Mouse (Mus musculus) urinary bladder, adult 18-20 months (tissue): ENCODE data around the gene Kifap3.
A peak's percentile ranks its signal among the peaks of the same experiment; 100 is the strongest.
"Not testable (repeated sequence)": the region's sequence is repeated elsewhere in the genome, so short reads cannot be mapped to it uniquely, and the experiment has no call there.

ENCODE experiments used
- DNase-seq, 2 experiments: peaks; one replicate each; pipeline ENCODE4 v3.0.0; 2022; ENCODE audit warnings: low spot score in 2 of 2, mixed read lengths in 2 of 2

Kifap3 gene

DNA sequence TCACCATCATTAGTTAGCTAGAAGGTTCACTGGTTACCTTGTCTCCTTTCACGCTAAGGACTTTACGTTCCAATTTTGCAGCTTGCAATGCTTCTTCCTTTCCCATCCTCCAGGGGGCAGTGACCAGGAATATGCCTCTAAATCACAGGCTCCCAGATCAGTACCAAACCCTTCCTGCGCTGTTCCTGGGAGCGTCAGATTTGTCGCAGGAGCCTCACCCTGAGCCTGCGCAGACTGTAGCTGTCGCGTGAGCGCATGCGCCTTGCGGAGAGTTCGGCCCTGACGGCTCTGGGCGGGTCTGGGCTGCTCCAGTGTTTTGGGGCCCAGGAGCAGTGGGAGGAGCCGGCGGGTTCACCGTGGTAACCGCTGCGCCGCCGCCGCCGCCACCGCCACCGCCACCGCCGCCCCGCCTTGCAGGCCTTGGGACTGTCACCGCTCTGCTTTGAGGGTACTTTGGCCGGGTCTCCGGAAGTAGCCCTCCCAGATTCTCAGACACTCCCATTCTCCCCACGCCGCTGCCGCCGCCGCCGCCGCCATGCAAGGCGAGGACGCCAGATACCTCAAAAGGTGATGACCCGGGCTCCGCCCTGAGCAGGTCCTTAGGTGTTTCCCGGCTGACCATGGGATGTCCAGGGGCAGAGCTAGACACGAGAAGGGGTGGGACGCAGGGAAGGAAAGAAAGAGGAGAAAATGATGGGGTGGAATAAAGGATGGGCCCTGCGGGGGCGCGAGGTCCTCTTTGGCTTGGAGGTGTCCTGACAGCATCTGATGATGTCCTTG, at the start of gene Kifap3:
Kifap3 (plus strand) TSS at position 248 of the 780 bp plus-strand sequence.
- DNase-seq = peak; percentile 88 to 98

DNA sequence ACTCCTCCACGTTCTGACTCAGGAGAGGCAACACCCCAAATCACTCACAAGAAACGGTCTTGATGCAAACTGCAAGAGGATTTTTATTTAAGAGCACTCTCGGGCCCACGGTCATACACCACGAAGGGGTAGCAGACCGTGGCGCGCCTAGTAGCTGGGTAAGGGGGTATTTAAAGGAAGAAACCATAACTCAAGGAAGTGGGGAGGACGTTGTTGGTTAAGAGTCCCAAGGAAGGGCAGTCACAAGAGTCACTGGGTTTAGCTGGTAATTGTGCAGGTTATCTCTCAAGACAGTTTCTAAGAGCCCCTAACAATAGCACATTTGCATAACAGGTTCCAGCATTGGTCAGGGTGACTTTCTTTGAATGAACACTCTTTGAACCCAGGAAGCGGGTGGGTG, 48.2 kb upstream of the Kifap3 start:
- not testable (repeated sequence) for DNase-seq

DNA sequence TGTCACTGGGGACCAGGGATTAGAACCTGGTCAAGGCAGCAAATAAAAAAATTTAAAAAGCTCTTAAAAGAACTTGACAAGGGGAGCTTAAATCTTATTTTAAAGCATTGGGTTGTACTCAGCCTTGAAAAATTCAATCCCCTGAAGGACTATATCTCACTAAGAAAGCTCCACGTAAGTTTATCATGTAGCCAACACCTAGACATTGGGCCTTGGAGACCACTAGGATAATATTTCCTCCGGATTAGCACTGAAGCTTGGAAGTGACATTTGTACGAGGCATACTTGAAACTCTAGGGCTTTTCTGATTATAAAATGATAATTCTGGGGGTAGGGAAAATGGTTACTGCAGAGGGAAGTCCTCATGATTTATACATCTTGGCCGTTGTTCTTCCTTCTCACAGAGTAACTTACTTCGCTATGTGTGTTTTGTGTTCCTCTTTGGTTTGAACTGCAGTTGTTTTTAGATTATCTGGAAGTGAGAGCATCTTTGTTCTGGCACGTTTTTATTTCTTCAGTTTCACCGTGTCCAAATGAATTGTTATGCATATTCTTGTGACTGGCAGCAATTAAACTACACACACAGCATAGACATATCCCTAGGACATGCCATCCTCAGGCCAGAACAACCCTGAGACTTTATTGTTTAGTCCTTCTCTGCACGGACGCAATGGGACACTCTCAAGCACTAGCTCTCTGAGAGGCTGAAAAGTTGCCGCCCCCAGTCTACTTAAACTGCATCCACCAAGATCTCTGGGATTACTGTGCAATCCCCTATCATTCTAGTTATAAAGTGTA, 42.7 kb upstream of the Kifap3 start:
- DNase-seq = peak in 1 of 2 experiments; percentile 2

DNA sequence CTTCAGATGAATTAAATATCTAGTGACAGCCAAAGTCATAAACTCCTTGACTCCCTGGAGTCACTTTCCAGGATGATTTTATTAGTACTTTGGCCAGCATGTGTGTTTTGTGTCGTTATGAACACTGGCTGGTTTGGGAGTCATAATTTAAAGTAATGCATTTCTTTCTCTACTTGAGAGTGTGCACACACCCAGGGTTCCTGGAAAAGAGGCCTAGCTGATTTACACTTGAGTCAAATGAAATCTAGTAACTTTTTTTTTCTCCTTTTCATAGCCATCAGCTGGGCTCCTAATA, 42.2 kb upstream of the Kifap3 start:
- DNase-seq = no peak

DNA sequence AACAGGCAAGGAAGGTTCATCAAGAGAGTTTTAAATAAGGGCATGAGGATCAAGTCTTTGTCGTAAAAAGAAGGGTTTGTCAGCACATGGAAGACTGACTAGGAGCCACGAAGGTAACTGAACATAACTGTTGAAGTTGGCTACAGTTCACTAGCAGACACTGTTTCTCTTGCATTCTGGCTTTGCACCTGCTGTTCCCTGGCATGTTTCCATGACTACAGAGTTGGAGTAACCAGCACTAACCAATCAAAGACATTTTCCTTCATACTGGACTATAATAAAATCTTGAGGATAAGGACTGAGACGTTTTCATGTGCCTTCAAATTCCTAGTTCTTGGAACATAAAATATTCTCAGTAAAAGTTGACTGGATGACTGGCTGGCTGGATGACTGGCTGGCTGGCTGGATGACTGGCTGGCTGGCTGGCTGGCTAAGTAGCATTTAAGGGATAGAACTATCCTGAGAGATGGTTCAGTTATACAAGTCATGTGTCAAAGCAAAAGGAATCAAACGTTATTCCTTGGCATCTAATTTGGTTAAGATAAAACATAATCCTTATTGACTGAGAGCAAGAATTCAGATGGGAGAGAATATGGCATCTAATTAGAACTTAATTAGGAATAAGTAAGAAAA, 27.9 kb upstream of the Kifap3 start:
- DNase-seq = no peak

DNA sequence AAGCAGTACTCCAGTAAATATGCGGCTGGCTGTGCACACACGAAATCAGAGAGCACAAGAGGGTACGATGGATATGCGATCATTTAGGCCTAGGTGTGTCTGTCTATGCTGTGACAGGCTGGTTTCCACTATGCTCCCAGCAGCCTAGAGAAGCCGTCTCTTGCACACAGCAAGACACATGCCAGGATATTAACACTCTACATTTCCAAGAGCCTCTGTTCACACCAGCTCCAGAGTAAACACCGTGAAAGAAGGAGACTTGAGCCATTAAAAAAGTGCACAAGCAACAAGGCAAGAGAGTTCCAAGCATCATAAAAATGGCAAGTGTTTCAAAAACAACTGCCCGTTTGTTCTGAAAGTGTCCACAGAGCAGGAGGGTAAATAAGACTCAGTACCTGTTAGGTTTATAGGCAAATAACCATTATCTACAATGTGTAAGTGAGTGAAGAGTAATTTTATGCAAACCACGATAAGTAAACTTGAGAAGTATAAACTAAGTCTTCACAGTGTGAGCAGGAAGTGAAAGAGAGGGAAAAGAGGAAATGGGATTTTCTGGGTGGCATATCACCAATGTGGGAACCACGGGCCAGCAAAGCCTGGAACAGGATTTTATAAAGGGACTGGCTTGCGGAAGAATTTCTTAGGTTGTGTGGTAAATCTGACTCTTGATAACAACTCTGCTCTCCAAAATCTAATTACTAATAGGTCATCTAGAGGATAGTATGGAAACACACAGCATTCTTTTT, 21.7 kb upstream of the Kifap3 start:
- no peak for DNase-seq

DNA sequence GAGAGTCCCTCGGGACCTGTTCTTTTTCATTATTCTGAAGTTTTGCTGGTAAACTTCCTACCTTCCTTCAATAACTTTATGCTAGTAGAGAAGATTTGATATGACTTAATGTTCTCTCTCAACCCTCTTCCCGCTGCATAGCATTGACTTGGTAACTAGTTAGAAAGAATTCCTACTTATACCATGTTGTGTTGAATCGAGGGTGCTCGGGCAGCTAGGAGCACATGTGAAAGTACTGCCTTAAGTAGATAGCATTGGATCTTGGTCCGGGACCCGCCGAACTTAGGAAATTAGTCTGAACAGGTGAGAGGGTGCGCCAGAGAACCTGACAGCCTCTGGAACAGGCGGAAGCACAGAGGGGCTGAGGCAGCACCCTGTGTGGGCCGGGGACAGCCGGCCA, 4.2 kb downstream of the Kifap3 start:
- DNase-seq = not testable (repeated sequence)

DNA sequence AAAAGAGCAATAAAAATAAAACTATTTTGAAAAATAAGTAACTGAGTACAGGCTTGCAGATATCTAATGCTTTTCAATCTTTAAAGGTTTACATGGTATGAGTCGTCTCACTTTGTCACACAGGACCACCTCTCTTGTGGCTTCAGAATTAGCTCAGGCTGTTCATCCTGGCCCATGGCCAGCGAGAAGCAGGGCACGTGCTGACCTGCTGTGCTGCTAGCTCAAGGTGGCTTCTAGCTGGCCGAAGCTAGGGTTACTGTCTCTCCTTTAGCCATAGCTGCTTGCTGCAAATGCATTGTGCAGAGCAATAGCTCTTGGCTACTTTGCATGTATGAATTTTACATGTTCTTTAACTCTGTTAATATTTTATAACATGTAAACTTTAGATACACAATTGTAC, 42.0 kb downstream of the Kifap3 start:
- no peak for DNase-seq

DNA sequence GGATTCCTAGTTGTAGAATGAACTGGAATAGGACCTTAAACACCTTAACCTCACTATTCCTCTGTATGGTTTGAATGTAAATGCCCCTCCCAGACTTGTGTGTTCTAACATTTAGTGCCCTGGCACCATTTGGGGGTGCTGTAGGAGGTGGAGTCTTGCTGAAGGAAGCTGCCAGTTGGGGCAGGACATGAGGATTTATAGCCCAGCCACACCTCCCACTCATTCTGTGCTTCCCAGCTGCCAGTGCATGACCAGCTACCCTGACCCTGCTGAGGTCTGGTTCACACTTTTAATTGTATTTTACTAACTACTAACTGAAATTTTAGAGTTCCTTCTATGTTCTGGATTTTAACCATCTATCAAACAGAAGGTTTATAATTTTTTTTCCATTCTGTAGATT, 50.1 kb downstream of the Kifap3 start:
- DNase-seq = no peak

DNA sequence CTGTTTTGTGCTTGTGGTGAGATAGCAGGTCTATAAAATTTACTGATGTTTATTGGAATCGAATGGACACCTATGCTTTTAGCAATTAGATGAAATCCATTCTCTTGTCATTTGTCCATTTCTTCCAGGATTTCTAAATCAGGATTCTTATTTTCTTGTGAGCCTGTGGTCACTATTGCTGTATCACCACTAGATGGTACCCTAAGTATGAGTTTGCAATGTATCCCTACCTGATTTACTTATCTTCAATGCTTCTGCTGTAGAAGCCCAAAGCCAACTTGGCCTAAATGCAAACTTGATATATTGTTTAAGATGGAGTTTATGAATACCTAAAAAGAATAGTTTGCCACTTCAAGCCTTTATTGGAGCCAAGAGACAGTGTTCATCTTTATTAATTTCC, 54.7 kb downstream of the Kifap3 start:
- DNase-seq = no peak

DNA sequence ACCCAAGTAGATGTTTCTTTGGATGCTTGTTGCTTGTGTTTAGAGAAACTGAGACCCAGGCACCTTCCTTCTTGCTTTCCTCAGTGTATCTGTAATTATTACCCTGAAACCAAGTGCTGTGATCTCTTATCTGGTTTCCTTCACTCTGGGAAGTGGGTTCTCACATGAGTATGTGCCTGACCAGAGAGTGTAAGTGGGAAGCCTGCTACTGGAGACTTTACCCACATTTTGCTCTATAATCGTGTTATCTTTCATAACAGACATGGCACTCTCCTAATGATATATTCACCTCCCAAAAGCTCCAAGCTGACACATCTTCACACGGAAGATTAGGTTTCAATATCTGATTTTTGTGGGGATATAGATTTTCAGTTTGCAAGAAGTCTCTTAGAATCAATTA, 55.7 kb downstream of the Kifap3 start:
- no peak for DNase-seq

DNA sequence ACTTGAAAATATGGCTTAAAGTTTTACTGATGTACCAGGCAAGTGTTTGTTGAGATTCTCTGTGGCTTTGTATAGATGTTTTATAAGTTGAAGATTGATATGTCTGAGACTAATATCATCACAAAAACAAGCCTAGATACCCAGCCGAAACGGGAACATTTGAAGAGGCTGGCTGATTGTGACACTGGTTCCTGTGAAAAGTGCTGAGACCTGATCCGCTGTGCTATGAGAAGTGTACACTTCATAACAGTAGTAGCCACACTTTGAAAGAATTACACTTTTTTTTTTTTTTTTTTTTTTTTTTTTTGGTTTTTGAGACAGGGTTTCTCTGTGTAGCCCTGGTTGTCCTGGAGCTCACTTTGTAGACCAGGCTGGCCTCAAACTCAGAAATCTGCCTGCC, 59.1 kb downstream of the Kifap3 start:
- not testable (repeated sequence) for DNase-seq

DNA sequence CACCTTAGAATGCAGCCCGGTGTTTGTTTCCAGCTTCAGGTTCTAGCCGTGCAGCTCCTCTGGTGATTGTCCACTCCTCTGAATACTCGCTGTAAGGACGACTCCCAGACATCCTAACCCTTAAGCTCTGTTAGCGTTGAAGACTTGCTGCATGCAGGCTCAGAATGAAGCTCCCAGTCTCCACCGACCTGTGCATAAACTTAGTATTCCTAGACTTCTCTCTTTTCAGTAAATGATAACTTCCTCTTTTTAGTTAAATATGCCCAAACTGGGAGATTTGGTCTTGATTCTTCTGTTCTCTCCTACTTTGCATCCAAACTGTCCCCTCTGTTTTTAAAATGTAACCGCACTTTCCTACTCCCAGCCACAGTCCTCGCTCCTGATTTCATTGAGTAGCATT, 61.2 kb downstream of the Kifap3 start:
- DNase-seq = no peak

DNA sequence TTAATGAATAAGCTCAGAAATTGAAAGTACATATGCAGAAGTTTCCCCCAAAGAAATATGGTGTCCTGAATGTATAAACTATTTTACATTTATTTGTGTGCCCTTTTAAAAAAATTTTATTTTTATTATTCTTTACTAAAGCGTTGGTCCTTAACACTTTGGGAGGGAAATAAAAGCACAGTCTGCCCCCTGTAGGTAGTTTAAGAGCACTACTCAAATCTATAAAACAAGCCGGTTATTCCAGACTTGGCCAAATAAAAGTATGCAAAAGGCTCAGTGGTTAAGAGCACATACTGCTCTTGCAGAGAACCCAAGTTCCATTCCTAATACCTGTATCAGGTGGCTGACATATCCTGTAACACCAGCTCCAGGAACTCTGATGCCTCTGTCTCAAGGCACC, 62.9 kb downstream of the Kifap3 start:
- no peak for DNase-seq

DNA sequence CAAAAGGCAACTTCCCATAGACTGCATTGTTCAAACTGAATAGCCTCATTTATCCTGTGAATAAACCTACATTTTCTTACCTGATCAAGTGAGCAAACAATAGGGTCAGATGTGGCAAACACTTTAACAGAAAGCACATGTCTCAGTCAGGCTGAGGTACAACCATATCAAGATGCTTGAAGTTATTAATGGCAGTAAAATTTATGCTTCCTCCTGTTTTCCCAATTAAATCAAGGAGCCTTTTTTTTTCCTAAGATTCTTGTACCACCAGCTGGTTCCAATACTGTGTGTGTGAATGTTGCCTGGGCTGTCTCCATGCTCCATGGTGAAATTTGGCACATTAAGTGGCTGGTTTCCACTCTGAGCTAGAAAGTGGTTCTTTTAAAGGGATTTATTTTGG, 64.5 kb downstream of the Kifap3 start:
- no peak for DNase-seq

DNA sequence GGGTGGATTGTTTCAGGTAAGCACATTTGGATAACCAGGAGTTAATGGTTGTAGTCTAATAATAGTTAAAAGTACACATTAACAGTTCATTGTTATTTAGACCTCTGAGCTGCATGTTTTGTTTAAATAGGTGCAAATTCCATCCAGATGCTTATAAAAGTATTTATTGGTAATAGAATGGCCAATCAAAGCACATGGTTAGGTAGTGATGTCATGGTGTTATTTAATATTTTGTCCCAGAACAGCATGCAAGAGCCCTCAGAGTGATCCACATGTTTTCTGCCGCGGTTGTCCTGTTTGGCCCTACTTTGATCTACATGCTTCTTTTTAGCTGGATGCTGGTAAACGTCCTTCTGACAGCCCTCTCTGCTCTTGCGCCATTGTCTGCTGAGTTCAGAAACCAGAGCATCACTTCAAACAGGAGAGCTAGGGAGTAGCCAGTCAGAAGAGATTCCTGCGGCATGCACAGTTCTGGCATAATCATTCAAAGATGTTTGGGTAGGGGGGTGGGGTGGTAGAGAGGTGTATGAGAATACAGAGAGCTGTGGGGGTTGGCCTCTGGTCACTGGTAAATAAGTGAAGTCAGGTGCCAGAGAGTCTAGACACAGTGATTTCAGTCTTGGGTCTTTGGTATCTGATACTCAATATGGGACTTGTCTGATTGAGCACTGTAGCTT, 73.6 kb downstream of the Kifap3 start:
- DNase-seq = no peak

DNA sequence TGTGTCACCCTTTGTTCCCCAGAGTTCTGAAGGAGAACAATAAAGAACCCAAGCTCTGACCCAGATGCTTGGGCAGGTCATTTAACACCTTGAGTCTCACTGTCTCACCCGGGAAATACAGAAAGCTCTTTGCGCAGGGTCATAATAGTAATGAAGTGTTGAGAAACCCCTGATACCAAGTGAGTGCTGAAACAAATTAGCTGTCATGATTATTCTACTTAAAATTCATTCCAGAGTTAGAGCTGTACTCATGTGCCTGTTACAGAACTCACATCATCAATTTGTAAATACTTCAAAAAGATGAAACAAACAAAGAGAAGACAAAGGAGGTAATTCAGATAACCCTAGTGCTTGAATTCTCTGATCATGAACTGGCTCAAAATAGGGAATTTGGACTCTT, 79.0 kb downstream of the Kifap3 start:
- DNase-seq = no peak

DNA sequence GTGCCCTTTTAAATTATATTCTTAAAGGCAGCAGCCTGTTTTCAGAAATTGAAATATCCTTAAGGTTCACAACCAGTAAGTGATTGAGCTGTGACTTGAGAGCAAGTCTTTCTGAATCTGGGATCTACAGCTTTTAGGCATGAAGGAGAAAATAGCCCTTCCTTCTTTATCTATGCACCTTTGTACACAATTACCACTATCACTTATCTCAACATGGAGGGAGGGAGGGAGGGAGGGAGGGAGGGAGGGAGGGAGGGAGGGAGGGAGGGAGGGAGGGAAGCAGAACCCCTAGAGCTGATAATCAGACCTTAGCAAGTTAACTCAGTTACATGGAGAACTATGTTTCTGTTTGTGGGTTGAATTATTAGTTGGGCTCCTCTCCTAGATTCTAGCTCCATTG, 82.2 kb downstream of the Kifap3 start:
- no peak for DNase-seq

DNA sequence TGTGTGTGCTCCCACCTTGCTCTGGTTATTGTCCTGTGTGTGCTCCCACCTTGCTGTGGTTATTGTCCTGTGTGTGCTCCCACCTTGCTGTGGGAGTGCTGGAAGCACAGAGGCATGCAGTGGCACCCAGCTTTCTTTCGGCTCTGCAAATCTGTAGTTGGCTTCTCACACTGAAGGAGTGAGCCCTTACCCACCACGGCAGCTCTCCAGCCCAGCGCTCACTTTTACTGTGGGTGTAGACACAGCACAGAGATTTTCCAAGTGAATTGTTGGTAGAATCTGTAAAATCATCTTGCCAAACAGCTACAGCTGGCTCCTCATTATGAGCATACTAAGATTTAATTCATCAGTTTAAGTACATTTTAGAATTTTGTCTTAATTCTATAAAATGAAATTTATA, 93.8 kb downstream of the Kifap3 start:
- DNase-seq = no peak

DNA sequence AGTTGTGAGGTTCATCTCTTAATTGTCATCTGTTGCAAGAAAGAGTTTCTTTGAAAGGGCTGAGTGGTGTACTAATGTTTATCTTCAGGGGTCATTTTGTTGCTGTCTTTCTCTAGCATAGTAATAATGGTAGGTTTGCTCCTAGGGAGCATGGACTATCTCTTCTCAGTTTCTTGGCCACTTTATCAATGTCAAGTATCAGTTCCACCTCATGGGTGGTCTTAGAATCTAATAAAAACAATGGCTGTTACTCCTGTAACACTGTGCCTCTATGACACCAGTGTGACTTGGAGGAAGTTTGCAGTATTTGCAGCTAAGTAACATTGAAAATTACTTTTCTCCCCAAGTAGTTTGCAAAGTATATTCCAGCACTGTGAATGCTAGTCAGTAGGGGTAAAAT, 110.2 kb downstream of the Kifap3 start:
- DNase-seq = no peak

DNA sequence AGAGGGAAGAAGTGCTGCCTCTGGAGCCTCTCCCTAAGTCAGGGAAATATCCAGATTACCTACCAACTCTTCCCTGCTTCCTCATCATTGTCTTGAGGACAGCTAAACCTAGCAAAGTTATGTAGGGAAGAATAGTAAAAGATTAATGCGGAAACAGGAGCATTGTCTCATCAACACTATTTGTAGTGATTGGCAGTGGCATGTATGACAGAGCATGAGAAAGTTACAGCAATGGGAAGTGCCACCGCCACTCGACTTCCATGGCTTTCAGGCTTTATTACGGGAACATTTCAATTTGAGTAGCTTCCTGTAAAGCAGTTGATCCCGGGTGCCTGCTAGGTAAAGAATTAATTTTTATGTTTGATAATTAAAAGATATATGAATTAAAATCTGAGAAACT, 113.9 kb downstream of the Kifap3 start:
- DNase-seq = no peak
